Mouse (Mus musculus) cerebellum, adult 2 months (tissue): Measurements from ENCODE around the gene Hspa1a. TPM values are rescaled to one million over a fixed set of nuclear protein-coding genes. Genes with fewer than 3 reads are reported as not detected.
A peak's percentile ranks its signal among the peaks of the same experiment; 100 is the strongest.
"Not testable (repeated sequence)": the region's sequence is repeated elsewhere in the genome, so short reads cannot be mapped to it uniquely, and the experiment has no call there.

Experiments used
- DNase-seq, 2 experiments: peaks; one replicate each; pipeline ENCODE4 v3.0.0; 2021
- H3K27ac ChIP-seq: fragments of 200-500 bp; 2 replicates; pipeline ENCODE4 v1.5.1; 2012; ENCODE audit warnings: low read length, control low read depth, inconsistent platforms; ENCODE audit not compliant: insufficient read depth
- H3K27me3 ChIP-seq: fragments of 200-500 bp; 2 replicates; pipeline ENCODE4 v1.6.1; 2012; ENCODE audit warnings: inconsistent platforms, mild to moderate bottlenecking, low read length, moderate library complexity; ENCODE audit not compliant: control insufficient read depth, insufficient read depth
- H3K4me1 ChIP-seq: fragments of 200-500 bp; 2 replicates; pipeline ENCODE4 v1.6.1; 2011; ENCODE audit warnings: low read length; ENCODE audit not compliant: control insufficient read depth, insufficient read depth
- H3K4me3 ChIP-seq: fragments of 200-500 bp; replicated peaks from 2 replicates; pipeline ENCODE3; 2011; ENCODE audit warnings: mild to moderate bottlenecking, low read depth, low read length, control low read depth; ENCODE audit not compliant: insufficient read depth
- CTCF ChIP-seq: fragments of 200-500 bp; IDR thresholded peaks from 2 replicates; pipeline ENCODE4 v1.5.1; 2011; ENCODE audit warnings: low read depth, mild to moderate bottlenecking, control low read depth, low read length, moderate library complexity, borderline replicate concordance; ENCODE audit not compliant: insufficient read depth
- POLR2A ChIP-seq: fragments of 200-500 bp; IDR thresholded peaks from 2 replicates; pipeline ENCODE4 v1.6.1; 2011; ENCODE audit warnings: low read length, control low read depth, borderline replicate concordance; ENCODE audit not compliant: insufficient read depth
- WGBS: fragments of 180-500 bp; shearing (Covaris S2); methylation state at CpG from one replicate; pipeline ENCODE4 v1.1.7; 2018; 5-methylcytosine and 5-hydroxymethylcytosine counted together
- polyA plus RNA-seq: library from polyadenylated mRNA; depleted of rRNA; stranded (reverse); fragments of >200 nt; gene quantifications from 2 replicates; pipeline ENCODE4 v1.2.3, GENCODE M21; 2012; rRNA removed

Gene Hspa1a
- polyA plus RNA-seq, result 10.5 and 14.9 TPM in 2 replicates

- under 1% methylated on average over 28 of the region's 33 CpGs for WGBS
- peak; percentile 56; the same call in 1 of the 2 replicates for TF ChIP-seq POLR2A
- not testable (repeated sequence) for H3K27ac ChIP-seq, H3K4me1 ChIP-seq, H3K27me3 ChIP-seq
- DNase-seq, result peak; percentile 84 to 91
- peak within 1 kb of the TSS; percentile 66 for H3K4me3 ChIP-seq
Observed at GRCm38 (mm10) chr17:34972069-34972749, at the start of gene Hspa1a, which contains the start of gene Hspa1l. TSS of gene Hspa1a (minus strand) at chr17:34972156. TSS of gene Hspa1l (plus strand) at chr17:34972703.

GRCm38 (mm10) chr17:35021163-35021808 lies 49.3 kb upstream of the Hspa1a start:
- Histone ChIP-seq H3K27ac (no peak overlapping the region), H3K4me1 (peaks cover 27% of the 10 kb centered on the region), H3K4me3 (peak overlapping the region; percentile 19), H3K27me3 (no peaks in the 10 kb centered on the region)
- DNase-seq, result peak; percentile 83 to 91
- TF ChIP-seq CTCF, result peak; percentile 95
- no peak for TF ChIP-seq POLR2A
- WGBS, result 22% methylated on average over 17 of the region's 17 CpGs

- DNase-seq, result no peak
- Histone ChIP-seq H3K4me1 (peaks cover 34% of the 10 kb centered on the region), H3K27me3 (no peaks in the 10 kb centered on the region), H3K27ac (no peak overlapping the region), H3K4me3 (no peak overlapping the region)
- WGBS, result 89% methylated on average over 8 of the region's 8 CpGs
- no peak for TF ChIP-seq POLR2A
- no peak for TF ChIP-seq CTCF
Observed at GRCm38 (mm10) chr17:35020551-35020950, 48.6 kb upstream of the Hspa1a start.

DNA sequence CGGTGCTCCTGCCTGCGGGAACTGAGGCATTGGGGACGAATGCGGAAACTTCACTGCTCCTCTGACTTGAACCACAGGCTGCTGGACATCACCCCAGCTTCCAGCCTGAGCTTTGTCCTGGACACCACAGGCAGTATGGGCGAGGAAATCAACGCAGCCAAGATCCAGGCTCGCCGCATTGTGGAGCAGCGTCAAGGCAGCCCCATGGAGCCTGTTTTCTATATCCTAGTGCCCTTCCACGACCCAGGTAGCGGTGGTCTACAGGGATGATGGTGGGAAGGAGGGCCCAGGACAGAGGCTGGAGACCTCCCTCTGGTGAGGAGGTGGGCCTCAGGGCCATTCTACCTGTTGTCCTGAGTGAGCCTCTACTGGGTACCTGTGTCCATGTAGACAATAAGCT lies 47.9 kb upstream of the Hspa1a start:
- Histone ChIP-seq H3K27me3 (no peaks in the 10 kb centered on the region), H3K4me1 (peaks cover 39% of the 10 kb centered on the region), H3K4me3 (no peak overlapping the region), H3K27ac (no peak overlapping the region)
- WGBS, result 58% methylated on average over 11 of the region's 11 CpGs
- no peak for DNase-seq
- no peak for TF ChIP-seq POLR2A
- TF ChIP-seq CTCF, result no peak

- H3K4me1 ChIP-seq, result peaks cover 39% of the 10 kb centered on the region
- 78% methylated on average over 3 of the region's 3 CpGs for WGBS
- DNase-seq, result no peak
- no peaks in the 10 kb centered on the region for H3K27me3 ChIP-seq
- no peak overlapping the region for H3K27ac ChIP-seq
- H3K4me3 ChIP-seq, result no peak overlapping the region
- TF ChIP-seq POLR2A (no peak), CTCF (no peak)
Observed at GRCm38 (mm10) chr17:35018171-35018570, 46.2 kb upstream of the Hspa1a start.

DNA sequence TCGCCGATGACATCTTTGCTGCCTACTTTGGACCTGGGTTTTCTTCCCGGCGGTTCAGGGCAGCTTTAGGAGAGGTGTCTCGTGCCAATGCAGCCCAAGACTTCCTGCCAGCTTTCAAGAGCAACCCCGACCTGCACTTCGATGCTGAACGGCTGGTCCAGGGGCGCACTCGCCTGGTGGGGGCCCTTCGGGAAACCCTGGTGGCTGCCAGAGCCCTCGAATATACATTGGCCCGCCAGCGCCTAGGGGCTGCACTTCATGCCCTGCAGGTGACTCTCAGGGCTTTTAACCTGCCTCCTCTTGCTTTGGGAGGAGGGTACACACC lies 45.7 kb upstream of the Hspa1a start:
- peak; percentile 29 to 49 for DNase-seq
- 0 out of 2 replicates have a peak overlapping the region, but pooled peaks have one; percentile 18 for H3K27ac ChIP-seq
- no peaks in the 10 kb centered on the region for H3K27me3 ChIP-seq
- WGBS, result 20% methylated on average over 14 of the region's 14 CpGs
- TF ChIP-seq CTCF, result no peak
- no peak for TF ChIP-seq POLR2A
- H3K4me1 ChIP-seq, result peaks cover 39% of the 10 kb centered on the region
- H3K4me3 ChIP-seq, result peak overlapping the region; percentile 7

DNA sequence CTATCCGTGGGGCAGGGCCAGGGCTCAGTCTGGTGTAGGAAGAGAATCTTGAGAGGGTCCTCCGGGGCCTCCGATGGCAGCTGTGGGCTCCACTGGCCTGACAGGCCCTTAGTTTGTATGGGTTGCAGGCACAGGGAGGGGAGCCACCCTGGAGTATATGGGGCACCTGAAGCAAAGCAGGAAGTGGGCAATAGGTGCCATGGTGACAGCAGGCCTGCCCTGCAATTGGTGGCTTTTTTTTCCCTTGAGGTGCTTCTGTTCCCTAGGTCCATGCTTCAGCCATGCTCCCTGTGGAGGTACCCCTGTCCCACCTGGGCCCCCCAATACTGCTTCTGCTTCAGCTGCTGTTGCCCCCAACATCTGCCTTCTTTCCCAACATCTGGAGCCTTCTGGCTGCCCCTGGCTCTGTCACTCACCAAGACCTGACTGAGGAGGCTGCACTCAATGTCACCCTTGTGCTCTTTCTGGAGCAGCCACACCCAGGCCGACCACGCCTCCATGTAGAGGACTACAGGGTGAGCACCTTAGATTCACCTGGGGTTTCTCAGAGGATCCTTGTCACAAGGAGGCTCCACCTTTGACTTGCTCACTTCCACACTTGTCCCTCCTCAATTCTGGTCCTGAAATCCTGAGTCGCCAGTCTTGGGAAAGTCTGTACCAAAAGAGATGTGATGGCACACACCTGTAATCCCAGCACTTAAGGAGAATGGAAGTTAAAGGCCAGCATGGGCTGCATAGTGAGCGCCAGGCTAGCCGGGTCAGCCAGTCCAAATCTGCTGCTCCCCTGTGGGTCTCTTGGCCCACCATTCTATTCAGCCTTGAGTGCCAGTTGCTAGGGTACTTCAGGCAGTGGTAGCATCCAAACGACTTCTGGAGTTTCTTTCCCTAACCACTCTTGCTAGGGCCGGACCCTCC lies 45.1 kb upstream of the Hspa1a start:
- TF ChIP-seq POLR2A (no peak), CTCF (no peak)
- WGBS, result 37% methylated on average over 10 of the region's 10 CpGs

DNA sequence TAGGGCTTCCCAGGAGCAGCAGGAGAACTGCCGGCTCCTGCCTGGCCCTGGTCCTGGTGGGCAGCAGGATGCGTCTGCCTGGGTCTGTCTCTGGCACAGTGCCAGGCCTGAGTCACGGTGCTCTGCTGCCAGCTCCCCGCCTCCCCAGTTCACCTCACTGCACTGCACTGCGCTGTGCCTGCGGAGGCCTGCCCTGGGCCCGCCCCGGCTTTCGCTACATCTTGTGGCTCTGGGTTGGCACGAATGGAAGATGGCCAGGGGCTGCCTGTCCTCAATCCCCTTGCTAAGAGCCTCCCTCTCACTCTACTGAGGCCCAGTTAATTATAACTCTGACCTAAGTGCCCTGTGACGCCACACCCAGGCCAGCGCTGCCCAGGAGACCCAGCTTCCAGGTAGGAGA lies 44.4 kb upstream of the Hspa1a start, which contains the start of gene Vwa7:
Gene Vwa7, plus strand, starts transcription at position 204 of the 400 bp plus-strand sequence.
- peaks cover 39% of the 10 kb centered on the region for H3K4me1 ChIP-seq
- peak; percentile 86 to 88 for DNase-seq
- peak within 1 kb of the TSS; percentile 48 for H3K4me3 ChIP-seq
- no peaks in the 10 kb centered on the region for H3K27me3 ChIP-seq
- TF ChIP-seq CTCF, result no peak
- peak; percentile 44; the same call in 1 of the 2 replicates for TF ChIP-seq POLR2A
- WGBS, result 6% methylated on average over 12 of the region's 12 CpGs
- H3K27ac ChIP-seq, result peak within 1 kb of the TSS; percentile 91

More for the DNA sequence above, 45.1 kb upstream of the Hspa1a start:
- no peaks in the 10 kb centered on the region for H3K27me3 ChIP-seq
- peak overlapping the region; percentile 48 for H3K4me3 ChIP-seq
- peaks cover 39% of the 10 kb centered on the region for H3K4me1 ChIP-seq
- H3K27ac ChIP-seq, result peak overlapping the region; percentile 91
- DNase-seq, result peak in 1 of 2 experiments; percentile 47
